Mouse (Mus musculus) embryo, embryonic 10.5 days (tissue): ENCODE results near the gene Cachd1.

Experiments
- DNase-seq: peaks from one replicate; pipeline ENCODE4 v3.0.0-alpha.2; 2015; ENCODE audit warnings: low spot score

Cachd1 gene

DNA sequence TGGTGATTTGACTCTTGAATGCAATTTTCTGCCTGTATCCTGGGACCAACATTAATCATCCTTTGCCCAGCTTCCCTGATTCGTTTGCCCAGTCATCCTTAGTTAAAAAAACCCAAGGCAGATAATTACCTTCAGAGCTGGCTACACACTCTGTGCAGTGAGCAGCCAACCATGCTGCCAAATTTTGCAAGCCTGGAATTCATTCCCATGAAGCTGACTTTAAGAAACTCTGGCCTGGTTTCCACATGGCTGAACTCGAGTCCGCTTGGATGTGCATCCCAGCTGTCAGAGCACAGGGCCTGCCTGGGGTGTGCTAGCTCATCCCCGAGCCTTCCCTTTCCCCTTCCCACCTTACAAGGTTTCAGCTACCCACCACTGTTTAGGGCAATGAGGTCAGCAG lies 214.5 kb downstream of the Cachd1 start:
- no peak for DNase-seq

DNA sequence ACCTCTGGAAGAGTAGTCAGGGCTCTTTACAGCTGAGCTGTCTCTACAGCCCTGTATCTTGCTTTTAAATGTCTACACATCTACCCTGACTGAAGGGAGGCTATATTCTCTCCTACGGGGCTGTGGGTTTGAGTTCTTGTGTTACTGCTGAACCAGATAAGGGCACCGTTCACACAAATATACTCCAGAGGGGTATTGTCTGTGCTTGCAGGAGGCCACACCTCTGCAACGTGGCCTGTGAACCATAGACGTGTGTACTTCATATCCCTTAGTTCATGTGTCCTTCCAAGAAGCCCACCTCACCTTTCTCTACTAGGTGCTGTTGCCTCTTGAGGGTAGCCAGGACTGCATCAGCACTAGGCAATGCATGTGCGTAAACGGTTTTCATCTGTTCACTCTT lies 215.6 kb downstream of the Cachd1 start:
- DNase-seq = no peak

DNA sequence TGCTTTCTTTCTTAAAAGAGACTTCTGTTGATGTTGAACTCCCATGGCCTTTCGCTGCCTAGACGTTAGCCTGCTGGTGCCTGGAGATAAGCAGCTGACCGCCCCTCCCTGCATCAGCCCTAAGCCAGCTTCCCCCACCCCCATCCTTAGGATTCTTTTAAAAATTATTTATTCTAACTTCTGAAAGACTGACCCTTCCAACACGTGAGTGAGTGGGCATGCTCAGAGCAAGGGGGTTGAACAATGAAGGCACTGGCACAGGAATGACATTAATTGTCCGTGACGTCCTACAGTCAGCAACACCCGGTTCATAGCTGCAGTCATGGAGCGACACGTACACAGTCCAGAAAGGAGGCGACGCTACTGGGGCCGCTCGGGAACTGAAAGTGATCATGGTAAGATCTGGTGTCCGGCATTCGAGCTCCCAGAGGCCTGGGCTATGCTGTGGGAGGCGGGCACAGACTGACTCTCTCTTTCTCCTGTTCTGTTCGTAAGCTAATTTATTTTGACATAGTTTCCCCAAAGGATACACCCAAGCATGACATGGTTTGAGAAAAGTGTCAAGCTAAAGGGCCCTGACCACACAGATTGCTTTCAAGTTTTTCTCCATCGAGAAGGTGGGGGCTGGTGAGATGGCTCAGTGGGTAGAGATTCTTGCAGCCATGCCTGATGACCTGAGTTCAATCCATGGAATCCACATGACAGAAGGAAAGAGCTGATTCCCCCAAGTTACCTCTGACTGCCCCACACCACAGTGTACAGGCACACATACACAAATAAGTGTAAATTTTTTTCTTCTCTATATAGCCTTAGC lies 218.2 kb downstream of the Cachd1 start:
- no peak for DNase-seq

DNA sequence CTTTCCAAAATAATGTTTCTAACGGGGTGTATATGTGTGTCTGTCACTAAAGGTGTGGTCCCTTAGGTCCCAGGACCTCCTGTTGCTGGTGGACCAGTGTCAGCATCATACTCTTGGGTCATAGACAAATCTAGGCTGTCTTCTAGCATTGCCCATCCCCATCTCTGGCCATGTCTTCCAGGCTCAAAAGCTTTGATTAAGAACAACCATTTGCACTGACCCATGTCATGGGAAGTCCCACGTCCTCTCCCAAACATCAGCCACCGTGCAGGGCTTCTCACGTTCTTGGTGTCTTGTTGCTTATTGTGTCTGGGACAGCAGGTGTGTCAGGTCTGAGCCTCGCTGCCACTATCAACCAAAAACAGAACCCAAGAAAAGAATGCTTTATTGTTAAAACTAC lies 219.1 kb downstream of the Cachd1 start:
- no peak for DNase-seq

DNA sequence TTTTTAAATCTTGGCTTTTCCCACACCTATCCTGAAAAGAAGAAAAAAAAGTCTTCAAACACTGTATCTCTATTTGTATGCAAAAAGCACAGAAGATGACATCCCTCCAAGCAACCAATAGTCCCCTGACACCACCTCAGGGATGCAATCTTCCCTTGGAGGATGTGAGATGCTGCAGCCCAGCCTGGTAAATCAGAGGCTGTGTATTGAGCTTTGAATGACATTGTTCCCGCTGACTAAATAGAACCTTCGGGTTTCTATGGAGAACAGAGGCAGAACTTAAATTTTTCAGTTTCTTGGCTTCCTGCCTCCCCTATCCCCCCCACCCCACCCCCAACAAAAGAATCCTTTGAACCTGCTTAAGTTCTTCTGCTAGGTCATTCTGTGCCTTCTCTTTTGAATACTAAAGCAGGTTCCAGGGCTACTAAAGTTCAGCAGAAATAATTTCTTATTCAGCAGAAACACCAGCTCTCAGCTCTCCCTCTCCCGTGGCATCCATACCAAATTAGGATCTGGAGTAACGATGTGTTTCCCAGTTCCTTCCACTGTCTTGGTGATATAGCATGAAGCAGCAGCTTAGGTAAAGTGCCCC lies 219.7 kb downstream of the Cachd1 start:
- DNase-seq = no peak

DNA sequence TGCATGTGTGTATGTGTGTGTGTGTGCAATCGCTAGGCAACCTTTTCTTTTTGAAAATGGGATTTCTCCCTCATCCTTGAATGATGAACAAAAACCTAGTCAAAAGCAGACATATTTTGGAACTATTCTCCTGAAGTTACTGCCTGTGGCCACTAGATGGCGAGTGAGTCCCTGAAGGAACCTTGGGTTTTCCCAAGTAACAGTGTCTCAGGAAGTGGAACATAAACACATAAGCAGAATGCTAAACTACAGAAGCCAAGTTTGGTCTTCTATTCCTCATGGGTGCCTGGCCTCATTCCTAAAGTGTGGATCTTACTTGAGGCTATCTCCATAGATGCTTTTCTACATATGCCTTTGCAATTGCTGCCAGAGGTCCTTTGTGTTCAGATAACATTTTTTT lies 221.7 kb downstream of the Cachd1 start:
- peak; percentile 85 for DNase-seq

DNA sequence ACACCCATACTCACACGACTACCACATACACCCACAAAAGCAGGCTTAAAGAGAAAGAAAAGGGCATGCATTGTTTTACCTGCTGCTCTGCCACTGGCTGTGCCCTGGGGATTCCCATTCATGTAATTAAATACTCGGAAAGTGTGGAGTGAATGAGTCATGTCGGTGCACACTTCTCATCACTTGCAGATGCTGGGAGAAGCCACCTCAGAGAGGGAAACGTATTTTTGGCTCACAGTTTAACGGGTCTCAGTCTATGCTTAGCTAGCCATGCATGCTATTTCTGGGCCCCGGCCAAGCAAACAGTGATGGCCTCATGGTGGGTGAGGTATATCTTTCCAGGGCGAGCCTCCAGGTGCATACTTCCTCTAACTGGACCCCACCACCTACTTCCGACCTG lies 222.4 kb downstream of the Cachd1 start:
- no peak for DNase-seq

DNA sequence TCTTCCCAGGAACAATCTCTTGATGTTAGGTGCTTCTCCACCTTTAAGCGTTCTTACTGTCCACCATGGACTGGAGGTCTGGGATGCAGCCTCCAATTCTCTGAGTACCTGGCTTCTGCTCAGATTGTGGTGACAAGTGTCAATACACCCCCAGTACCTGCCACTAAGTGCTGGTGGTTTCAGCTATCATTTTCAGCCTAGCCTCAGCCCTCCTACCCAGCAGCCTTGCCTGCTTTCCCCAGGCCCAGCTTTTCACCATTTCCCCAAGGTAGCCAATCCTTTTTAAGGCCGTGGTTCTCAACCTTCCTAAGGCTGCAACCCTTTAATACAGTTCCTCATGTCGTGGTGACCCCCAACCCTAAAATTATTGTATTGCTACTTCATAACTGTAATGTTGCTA lies 224.1 kb downstream of the Cachd1 start:
- DNase-seq = no peak

DNA sequence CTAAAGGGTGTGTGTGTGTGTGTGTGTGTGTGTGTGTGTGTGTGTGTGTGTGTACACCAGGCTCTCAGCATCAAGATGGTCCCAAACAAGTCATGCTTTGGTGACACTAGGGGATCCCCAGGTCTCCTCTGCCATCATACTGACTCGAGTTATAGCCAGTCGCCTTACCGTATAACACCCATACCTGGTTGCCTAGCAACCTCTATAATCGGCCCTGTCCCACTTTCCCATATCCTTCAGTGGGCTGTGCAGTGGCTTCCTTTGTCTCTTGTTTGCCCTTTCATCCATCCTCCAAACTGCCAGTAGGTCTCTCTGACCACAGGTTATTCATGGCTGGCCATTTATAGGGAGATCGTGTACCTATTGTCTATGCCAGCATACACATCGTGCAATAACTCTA lies 224.6 kb downstream of the Cachd1 start:
- DNase-seq = no peak

DNA sequence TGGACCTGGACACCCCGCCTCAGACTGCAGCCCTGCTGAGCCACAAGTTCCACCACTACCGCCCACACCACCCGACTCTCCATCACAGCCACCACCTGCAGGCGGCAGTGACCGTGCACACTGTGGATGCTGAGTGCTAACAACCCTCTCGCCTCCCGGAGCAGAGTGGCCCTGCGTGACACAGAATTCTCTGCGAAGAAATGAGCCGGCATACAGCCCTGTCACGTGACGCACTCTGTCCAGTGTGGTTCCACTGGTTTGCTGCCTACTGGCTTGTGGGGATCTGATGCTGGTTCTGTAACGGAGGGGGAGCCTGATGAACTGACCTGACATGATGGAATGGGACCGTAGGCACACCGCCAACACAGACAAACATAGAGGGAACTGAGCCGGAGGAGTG lies 226.5 kb downstream of the Cachd1 start:
- DNase-seq = no peak

DNA sequence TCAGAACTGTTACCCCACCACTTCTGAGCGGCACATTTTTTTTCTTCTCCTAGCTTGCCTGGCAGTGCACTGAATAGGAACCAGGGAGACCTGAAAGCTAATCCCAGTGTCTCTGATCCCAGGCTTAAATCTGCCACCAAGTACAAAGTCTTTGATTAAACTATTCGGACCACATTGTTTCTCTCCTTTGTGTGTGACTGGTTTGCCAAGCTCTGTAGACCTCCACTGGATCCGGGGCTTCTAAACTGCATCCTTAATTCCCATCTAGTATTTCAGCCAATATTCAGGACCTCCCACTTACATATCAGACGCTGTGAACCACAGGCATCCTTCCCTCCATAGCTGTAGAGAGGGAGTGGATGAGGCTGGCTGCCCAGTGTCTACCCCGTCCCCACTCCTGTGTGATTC lies 231.9 kb downstream of the Cachd1 start:
- no peak for DNase-seq

DNA sequence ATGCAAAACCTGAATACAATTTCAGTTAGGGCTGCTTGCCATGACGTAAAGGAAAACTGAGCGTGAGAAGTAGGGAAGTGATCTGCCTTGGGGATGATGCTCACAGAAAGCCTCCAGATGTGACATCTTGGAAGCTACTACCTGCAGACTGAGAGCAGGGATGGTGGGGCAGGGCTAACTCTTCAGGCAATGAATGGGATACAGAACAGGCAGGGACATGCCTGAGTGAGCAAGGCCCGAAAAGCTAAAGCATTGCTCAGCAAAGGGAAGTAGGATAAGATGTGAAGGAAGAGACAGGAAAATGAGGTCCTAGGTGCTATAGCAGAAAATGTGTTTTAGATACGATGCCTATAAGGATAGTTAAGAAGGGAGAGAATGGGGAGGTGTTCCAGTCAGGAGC lies 232.6 kb downstream of the Cachd1 start:
- DNase-seq = no peak

DNA sequence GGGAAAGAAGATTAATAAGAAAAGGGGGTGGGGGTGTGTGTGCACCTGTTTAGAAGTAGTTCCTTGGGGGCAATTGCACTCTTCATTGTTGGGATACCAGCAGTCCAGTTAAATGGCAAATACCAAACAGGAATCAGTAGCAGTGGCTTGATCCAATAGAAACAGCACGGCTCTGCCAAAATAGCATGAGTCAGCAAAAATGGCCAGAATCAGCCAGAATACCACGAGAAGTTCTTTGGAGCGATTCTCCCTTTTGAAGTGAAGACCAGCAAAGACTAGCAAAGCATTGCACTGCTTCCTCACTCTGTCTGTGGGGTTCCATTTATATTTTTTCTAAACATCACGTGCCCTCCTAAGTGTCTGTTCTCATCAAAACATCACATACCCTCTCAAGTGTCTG lies 241.3 kb downstream of the Cachd1 start:
- no peak for DNase-seq

DNA sequence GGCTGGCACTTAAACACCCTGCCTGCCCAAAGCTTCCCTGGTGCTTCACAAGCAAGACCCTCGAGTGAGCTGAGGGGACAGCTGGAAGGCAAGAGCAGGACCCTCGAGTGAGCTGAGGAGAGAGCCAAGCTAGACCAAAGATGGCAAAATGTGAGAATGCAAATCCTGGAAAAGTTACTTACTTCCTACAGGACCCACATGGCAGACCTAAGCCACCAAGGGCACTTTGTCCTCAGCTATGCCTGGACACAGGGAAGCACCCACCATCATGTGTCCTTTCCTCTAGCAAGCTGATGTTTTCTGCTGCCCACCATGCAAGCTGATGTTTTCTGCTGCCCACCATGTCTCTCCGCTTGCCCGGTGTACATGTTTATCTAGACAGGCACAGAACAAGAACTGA lies 244.1 kb downstream of the Cachd1 start, which contains the start of gene Gm10577:
Gm10577 (minus strand) TSS at position 101 of the 400 bp plus-strand sequence.
- no peak for DNase-seq

DNA sequence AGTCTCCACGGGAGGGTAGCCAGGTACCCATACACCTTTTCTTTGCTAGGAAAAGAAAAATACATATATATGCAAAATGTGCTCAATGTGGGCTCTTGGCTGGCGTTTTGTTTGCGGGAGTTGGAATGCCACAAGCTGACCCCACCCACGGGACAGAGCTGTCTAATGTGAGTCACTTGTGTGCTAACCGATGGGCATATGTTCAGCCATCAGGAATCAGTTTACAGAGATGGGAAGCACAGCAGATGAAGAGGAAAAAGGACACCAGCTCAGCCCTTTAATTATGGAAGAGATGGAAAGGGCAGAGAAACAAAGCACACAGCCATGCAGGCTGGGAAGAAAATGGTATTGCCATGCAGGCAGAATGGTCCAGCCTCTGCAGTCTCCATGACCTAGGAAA lies 250.1 kb downstream of the Cachd1 start:
- no peak for DNase-seq

DNA sequence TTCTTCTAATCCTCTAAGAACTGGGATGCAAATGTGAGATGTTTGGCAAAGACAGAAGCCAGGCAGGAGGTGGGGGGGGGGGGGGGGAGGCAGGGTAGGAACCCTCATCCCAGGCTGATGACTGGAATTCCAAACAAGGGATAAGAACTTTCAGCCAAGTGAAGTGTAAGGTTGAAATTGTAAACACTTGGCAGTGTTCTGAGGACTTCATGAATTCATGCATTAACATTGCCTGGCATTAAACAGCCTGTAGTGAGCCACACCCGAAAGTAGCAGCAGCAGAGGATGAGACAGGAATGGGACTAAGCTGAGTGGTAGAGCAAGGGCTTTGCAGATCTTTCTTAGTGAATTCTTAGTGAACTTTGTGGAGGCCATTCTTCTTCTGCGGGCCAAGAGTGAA lies 250.5 kb downstream of the Cachd1 start:
- DNase-seq = no peak

DNA sequence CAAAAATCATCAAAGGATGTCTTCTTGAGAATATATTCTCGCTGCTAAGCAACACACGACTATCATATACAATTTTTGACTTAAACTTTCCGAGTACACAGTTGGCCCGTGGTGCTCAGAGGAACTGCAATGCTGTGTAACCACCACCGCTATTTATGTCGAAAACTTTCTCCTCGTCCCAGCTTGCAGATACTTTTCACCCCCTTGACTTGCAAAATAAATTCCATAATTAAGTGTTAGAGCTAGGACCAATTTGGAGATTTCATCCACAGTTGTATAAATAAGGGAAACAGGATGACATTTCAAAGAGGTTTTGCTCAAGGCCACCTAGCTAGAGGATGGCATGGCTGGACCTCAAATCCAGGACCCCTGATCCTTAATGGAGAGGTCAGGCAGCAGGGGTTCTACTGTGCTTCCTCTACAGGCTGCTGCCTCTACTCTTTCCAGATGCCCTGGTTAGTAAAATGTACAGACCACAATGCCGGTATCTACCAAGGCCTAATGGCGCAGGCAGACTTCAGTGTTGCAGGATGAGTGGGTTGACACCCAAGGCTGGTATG lies 251.5 kb downstream of the Cachd1 start:
- DNase-seq = no peak

DNA sequence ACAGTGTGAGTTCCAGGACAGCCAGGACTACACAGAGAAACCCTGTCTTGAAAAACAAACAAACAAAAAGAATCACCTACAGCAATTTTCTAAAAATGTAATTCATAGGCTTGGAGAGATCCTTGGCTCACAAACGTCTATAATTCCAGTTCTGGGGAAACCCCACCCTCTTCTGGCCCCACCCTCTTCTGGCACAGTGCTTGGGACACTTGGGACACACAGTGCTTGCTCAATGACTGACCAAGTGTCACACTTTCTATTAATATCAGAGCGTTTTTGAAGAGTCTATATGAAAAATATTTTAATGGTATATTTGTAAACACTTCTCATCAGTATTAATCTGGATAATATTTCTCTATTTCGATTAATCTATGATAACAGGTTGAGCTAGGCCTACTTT lies 256.6 kb downstream of the Cachd1 start:
- no peak for DNase-seq

DNA sequence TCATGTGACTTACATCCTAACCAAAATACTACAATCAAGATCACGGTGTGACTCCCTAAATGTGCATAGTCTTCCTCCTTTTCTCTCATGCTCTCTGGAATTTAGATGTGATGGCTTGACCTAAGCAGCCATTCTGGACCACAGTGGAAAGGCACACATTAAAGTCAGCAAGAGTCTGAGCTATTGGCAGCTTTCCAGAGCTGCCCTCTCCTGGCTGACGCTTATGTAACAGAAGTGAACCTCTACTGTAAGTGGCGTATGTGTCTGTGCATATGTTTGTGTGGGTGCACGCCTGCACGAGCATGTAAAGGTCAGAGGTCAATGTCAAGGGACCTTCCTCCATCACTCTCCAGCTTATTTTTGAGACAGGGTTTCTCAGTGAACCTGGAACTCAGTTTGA lies 258.7 kb downstream of the Cachd1 start:
- DNase-seq = no peak

DNA sequence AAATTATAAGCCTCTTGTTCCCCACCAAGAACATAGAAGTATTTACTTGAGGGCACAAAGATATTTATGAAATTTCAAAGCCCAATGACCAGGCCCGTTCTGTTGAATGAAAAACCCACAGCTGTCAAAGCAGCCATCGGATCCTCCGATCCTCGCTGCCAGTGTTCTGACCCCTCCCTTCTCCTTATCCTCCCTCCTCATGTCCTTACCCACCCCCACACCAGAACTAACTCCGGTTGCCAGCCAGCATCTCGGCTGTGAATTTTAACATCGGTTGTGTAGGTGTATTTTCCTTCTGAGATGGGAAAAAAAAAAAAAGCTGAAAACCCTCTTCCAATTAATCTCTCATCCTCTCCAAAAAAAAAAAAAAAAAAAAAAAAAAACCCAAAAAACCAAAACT lies 260.7 kb downstream of the Cachd1 start:
- no peak for DNase-seq

DNA sequence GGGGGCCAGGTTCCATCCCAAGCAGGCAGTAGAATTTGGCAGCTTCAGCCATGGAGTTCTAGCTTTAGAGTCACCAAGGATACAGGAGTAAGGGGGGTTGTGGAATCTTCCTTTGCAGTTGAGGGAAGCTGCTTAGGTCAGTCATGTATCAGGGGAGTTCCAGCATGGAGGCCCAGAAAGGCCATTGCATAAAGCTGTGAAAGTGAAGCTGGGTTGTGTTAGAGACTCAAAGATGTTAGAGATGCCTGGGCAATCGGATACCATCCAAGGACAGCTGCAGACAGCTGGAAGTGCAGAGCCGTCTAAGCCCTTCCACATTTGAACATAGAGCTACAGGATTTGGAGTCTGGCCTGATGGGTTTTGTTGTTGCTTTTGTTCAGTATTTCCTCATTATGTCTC lies 267.2 kb downstream of the Cachd1 start:
- no peak for DNase-seq

DNA sequence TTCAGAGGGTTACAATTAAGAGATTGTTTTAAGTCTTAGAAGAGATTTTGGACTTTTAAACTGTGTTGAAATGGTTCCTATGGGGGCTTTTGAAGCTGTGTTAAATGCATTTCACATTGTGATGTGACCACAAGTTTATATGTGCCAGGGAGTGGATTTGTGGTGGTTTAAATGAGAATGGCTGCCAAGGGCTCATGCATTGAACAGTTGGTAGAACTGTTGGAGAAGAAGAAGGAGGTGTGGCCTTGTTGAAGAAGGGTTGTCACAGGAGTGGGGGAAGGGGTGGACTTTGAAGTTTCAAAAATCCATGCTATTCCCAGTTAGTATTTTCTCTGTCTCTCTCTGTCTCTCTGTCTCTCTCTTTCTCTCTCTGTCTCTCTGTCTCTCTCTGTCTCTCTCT lies 267.7 kb downstream of the Cachd1 start:
- DNase-seq = no peak

DNA sequence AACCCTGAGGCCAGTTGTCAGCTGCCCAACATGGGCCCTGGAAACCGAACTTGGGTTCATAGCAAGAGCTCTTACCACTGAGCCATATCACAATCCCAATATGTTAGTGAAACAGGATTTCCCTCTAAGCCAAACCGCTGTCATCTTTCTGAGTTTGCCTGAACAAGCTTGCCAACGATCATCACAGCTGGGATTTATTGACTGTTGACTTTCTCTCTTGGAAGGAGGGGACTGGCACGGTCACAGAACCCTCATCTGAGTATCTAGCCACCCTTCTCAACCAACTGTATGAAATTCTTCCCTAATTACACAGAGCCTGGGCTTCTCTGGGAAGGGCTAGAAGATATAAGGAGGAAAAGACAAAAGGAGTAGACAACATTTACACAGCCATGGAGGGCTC lies 270.1 kb downstream of the Cachd1 start:
- DNase-seq = no peak

DNA sequence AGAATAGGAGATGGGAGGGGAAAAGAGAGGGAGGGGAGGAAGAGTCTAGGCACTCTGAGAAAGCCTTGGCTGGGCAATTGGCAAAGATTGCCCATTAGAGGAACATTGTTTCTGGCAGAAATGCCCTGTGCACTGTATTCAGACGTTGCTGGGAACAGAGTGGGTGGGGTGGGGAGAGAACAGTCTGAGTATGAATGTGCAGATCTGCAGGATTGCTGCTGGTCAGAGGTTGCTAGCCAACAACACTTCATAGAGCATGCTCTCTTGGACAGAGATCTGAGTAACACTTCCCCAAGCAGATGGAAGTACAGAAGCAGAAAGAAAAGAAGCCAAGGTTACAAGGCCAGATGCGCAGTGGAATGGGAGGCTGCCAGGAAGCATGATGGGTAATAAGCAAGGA lies 285.7 kb downstream of the Cachd1 start:
- DNase-seq = no peak
